Mouse (Mus musculus) adipocyte (in vitro differentiated cells): ENCODE data around the gene Ccar1.
"Not testable (repeated sequence)": the region's sequence is repeated elsewhere in the genome, so short reads cannot be mapped to it uniquely, and the experiment has no call there.

Experiments used
- DNase-seq: peaks from one replicate; pipeline ENCODE4 v3.0.0-alpha.2; 2016; ENCODE audit warnings: low spot score

Ccar1 gene

GRCm38 (mm10) chr10:62792177-62793090, at the start of gene Ccar1:
Ccar1 (minus strand) TSS chr10:62792286.
- peak; percentile 98 for DNase-seq

DNA sequence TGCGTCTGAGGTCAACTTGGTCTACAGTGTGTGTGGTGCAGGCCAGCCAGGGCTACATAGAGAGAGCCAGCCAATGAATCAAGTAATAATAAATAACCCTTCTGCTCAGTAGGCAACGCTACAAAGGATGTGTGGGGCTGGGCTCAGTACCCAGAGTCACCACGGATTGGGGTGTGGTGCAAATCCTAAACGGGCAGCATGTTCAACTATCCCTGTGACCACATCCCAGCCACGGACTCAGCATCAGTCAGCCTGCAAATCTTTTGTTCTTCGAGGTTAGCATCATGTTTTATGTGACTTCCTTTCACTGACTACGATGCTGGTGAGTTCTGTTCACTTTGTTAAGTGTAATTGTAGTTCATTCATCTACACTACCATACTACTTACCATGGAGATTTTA, 48.6 kb upstream of the Ccar1 start:
- no peak for DNase-seq

DNA sequence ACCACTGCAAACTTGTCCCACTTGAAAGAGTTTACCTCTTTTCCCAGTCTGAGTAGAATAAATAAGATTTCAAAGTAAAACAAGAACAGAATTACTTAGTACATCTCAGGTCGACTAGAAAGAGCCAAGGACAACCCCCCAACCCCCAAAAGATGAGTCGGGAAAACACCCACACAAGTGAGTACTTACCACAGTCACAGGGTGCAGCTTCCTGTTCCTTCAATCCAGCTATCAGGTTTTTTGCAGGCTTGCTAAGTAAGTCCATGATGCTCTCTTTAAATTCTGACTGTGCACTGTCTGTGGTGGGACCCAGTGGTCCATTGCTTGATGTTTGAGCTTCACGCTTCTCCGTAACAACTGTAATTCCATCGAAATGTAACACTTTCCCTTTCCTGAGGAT, 45.9 kb upstream of the Ccar1 start:
- DNase-seq = no peak

- no peak for DNase-seq
Observed at GRCm38 (mm10) chr10:62832783-62833182, 40.7 kb upstream of the Ccar1 start.

GRCm38 (mm10) chr10:62831546-62831945, 39.5 kb upstream of the Ccar1 start:
- no peak for DNase-seq

- no peak for DNase-seq
Observed at GRCm38 (mm10) chr10:62824474-62824873, 32.4 kb upstream of the Ccar1 start.

GRCm38 (mm10) chr10:62823431-62823830, 31.3 kb upstream of the Ccar1 start:
- no peak for DNase-seq

GRCm38 (mm10) chr10:62810010-62810409, 17.9 kb upstream of the Ccar1 start:
- no peak for DNase-seq

DNA sequence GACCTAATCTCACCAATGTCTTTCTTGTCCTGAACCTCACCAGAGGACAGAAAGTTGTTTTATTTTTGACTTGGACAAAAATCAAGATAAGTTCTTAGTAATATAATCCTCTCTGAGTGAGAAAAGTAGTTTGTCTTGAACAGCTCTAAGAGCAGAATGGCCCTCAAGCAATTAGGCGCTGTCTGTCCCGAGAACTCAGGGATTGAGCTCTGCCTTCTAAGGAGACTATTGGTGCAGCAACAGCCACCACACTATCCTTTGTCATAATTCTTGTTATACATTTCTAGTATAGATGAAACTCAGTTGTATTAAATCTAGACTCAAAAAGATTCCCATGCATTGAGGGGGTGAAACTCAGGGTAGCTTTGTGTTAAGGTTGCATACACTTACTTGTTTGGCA, 16.7 kb upstream of the Ccar1 start:
- no peak for DNase-seq

DNA sequence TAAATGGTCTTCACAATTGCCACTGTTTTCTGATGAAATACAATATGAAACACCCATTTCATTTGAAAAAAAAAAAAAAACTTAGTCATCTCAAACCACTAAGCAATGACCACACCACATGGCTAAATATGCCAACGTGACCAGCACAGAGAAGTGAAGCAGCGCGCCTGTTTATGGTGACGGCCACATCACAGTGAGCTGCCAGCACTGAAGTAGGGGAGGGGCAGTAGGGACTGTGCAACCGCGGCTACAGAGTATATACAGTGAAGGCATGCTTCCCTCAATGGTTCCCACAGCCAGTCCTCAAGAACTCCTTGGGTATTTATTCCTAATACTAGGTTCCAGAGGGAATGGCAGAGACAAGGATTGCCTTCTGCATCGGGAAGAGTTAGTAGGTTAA, 16.2 kb upstream of the Ccar1 start:
- no peak for DNase-seq

- no peak for DNase-seq
Observed at GRCm38 (mm10) chr10:62804106-62804505, 12.0 kb upstream of the Ccar1 start.

DNA sequence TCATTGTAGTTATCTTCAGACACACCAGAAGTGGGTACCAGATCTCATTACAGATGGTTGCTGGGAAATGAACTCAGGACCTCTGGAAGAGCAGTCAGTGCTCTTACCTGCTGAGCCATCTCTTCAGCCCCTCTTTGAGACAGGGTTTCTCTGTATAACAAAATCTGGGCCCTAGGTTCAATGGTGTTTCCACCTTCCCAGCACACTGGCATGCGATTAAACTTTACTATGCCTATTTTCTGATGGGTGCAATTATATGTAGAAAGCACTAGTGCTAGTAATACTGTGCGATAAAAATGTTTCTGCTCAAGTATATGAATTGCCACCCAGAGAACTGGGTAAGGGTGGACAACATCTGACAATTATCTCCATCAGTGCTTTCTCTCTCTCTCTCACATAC, 11.2 kb upstream of the Ccar1 start:
- no peak for DNase-seq

DNA sequence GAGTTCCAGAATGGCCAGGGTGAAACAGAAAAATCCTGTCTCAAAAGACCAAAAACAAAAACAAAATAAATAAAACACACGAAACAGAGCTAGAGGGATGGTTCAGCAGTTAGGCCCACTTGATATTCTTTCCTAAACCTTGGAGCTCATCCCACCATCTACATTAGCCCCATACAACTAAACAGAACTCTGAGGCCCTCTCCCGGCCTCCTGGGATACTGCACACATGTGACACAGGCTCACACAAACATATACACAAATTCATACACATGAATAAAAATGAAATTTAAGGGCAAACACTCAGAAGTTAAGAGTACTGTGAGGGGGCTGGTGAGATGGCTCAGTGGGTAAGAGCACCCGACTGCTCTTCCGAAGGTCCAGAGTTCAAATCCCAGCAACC, 2.1 kb upstream of the Ccar1 start:
- DNase-seq = no peak

GRCm38 (mm10) chr10:62793091-62793453, 986 bp upstream of the Ccar1 start:
- DNase-seq = peak; percentile 20

- peak; percentile 44 for DNase-seq
Observed at GRCm38 (mm10) chr10:62791251-62792176, 572 bp downstream of the Ccar1 start.

DNA sequence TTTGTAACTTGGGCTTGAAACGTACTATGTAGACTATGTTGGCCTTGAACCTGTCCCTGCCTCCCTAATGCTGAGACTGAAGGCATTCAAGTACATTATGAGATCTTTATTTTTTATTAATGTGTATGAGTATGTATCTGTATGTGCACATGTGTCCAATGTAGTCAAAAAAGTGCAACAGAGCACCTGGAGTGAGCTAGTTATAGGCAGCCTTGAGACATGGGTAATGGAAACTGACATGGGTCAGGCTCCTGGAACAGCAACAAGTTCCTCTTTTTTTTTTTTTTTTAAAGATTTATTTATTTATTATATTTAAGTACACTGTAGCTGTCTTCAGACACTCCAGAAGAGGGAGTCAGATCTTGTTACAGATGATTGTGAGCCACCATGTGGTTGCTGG, 10.3 kb downstream of the Ccar1 start:
- not testable (repeated sequence) for DNase-seq

GRCm38 (mm10) chr10:62750781-62751180, 41.3 kb downstream of the Ccar1 start:
- no peak for DNase-seq

- DNase-seq = peak; percentile 42
Observed at GRCm38 (mm10) chr10:62739961-62740737, 51.9 kb downstream of the Ccar1 start.

GRCm38 (mm10) chr10:62736965-62737688, 55.0 kb downstream of the Ccar1 start:
- DNase-seq = no peak

DNA sequence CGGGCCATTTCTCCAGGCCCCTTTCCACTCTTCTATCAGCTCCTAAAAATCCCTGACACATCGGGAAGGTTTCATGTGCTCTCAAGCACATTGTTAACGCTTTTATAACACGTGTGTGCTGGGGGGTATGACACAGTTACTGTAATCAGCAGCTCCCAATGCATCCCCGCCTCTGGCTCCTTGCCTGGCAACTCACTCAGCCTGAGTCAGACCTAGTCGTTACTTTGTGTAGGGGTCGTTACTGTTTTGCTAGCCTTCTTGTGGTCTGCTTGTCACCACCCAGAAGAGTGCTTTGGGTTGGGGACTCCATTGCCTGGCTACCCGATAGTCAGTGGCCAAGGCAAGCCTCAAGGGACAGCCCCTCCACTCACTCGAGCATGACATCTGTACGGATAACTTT, 61.3 kb downstream of the Ccar1 start:
- DNase-seq = no peak
